Mouse (Mus musculus) thymus, adult 2 months (tissue): ENCODE data around the gene Fpgs.

ENCODE experiments used
- CTCF ChIP-seq: fragments of 200-500 bp; IDR thresholded peaks from 2 replicates; pipeline ENCODE4 v1.5.1; 2012; ENCODE audit warnings: mild to moderate bottlenecking, control low read depth, low read length, moderate library complexity, borderline replicate concordance; ENCODE audit not compliant: control insufficient read depth, poor library complexity, insufficient read depth; ENCODE audit errors: extremely low read depth
- POLR2A ChIP-seq: fragments of 200-500 bp; IDR thresholded peaks from 2 replicates; pipeline ENCODE4 v1.6.1; 2012; ENCODE audit warnings: mild to moderate bottlenecking, low read length, control low read depth, moderate library complexity; ENCODE audit not compliant: control insufficient read depth, poor library complexity, insufficient read depth; ENCODE audit errors: extremely low read depth

GRCm38 (mm10) chr2:32720053-32720452, 16.1 kb upstream of the Fpgs start:
- no peak for TF ChIP-seq POLR2A
- no peak for TF ChIP-seq CTCF
